Mouse (Mus musculus) megakaryocyte, adult 5-6 weeks (primary cell): ENCODE measurements around the gene Amdhd2. TPM values are rescaled to one million over a fixed set of nuclear protein-coding genes. Genes with fewer than 3 reads are reported as not detected.

Experiments
- ATAC-seq: 2 replicates; pipeline ENCODE4 v1.8.0; 2016; ENCODE audit warnings: mild to moderate bottlenecking, inconsistent platforms; ENCODE audit not compliant: poor library complexity, severe bottlenecking
- total RNA-seq, 2 experiments: library from RNA; stranded (forward) in 1 of 2; stranded (reverse) in 1 of 2; fragments of 153-499, 151-499 nt in 1 of 2; fragments of 221-1000, 200-1000 nt in 1 of 2; gene quantifications; 2 replicates each; pipeline versions ENCODE4 v1.2.3 to v1.2.4; 2015 to 2017

Amdhd2 gene
- total RNA-seq, 2 experiments from 2014 or later: 36.3 to 68.1 TPM

DNA sequence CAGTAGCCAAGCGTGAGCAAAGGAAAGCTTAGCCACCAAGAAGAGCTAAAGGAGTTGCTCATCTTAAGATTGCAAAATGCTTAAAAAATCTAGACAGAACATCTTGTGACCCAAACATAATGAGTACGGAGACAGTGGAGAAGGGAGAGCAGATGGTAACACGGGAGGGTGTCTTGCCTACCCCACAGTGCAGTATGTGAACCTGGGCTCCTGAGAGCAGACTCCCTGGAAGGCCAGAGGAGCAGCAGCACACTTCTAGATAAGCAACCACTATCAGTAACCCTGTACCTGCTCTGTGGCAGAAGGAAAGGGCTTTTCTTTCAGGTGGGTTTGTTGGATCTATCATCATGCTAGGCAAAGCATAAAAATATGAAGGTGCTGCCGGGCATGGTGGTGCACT is 50.5 kb downstream of the Amdhd2 start:
- ATAC-seq: no peak

DNA sequence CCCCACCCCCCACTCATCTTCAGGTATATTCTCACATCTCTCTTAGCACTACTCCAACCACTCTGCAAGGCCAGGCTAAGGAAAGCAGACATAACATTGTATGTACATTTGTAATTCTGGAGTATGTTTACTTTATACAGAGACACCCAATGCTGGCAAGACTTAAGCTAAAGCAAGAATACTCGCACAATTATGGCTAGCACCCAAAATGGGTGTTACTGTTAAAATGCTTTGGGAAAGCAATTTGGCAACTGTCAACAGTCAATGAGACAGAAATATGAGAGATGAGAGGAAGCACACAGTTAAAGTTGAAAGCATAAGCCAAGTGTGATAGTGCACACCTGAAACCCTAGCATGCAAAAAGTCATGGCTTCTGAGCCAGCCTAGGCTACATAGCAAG is 52.3 kb downstream of the Amdhd2 start:
- no peak for ATAC-seq

DNA sequence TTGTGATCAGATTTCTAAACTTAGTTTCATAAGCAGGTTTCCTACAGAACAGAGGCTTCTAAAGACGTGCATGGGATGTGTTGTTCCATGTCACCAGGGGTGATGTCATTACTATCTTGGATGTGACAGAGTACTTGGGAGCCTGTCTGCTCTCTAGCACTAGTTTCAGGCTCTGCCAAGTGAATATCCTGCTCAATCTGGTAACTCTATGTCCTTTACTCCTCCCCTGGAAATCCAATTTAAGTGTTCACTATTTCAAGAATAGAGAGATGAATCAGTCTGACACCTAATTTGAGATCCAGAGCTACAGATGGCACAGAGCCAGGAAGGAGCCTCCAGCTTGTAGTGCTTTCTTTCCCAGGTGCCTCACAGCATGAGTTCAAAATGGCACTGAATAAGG is 54.7 kb downstream of the Amdhd2 start:
- no peak for ATAC-seq

Other genes with a start within 250 kb of the Amdhd2 start
- not detected in 2 replicates for gene Dcpp3, start 246.3 kb downstream of the Amdhd2 start, total RNA-seq (2015)
- not detected in 2 replicates for gene Dcpp3, start 246.3 kb downstream of the Amdhd2 start, total RNA-seq (2017)
- not detected in 2 replicates for gene Sbp, start 222.1 kb downstream of the Amdhd2 start, total RNA-seq (2015)
- not detected in 2 replicates for gene Sbp, start 222.1 kb downstream of the Amdhd2 start, total RNA-seq (2017)
- not detected in 2 replicates for gene Sbpl, start 208.5 kb downstream of the Amdhd2 start, total RNA-seq (2015)
- not detected in 2 replicates for gene Sbpl, start 208.5 kb downstream of the Amdhd2 start, total RNA-seq (2017)
- gene Prss30, start 183.2 kb downstream of the Amdhd2 start, total RNA-seq (2015): 1.2 and 2.5 TPM in 2 replicates
- gene Prss30, start 183.2 kb downstream of the Amdhd2 start, total RNA-seq (2017): 0.89 and 1.2 TPM in 2 replicates
- gene Prss22, start 165.7 kb downstream of the Amdhd2 start, total RNA-seq (2015): not detected in 2 replicates
- gene Prss22, start 165.7 kb downstream of the Amdhd2 start, total RNA-seq (2017): not detected in 2 replicates
- gene Prss27, start 125.6 kb downstream of the Amdhd2 start, total RNA-seq (2015): not detected in 2 replicates
- gene Prss27, start 125.6 kb downstream of the Amdhd2 start, total RNA-seq (2017): not detected in 2 replicates
- gene Kctd5, start 90.3 kb downstream of the Amdhd2 start, total RNA-seq (2015): 12.0 and 16.7 TPM in 2 replicates
- 17.3 and 17.7 TPM in 2 replicates for gene Kctd5, start 90.3 kb downstream of the Amdhd2 start, total RNA-seq (2017)
- gene Pdpk1, start 12.8 kb downstream of the Amdhd2 start, total RNA-seq (2015): 45.4 and 51.3 TPM in 2 replicates
- 50.6 and 57.7 TPM in 2 replicates for gene Pdpk1, start 12.8 kb downstream of the Amdhd2 start, total RNA-seq (2017)
- gene Atp6v0c, start 5.9 kb upstream of the Amdhd2 start, total RNA-seq (2015): 468 and 476 TPM in 2 replicates
- gene Atp6v0c, start 5.9 kb upstream of the Amdhd2 start, total RNA-seq (2017): 175 and 180 TPM in 2 replicates
- 5.5 and 11.8 TPM in 2 replicates for gene Tbc1d24, start 41.8 kb upstream of the Amdhd2 start, total RNA-seq (2015)
- gene Tbc1d24, start 41.8 kb upstream of the Amdhd2 start, total RNA-seq (2017): 4.0 and 4.6 TPM in 2 replicates
- 0.11 TPM in 1 of 2 replicates, not detected in the other for gene Ntn3, start 45.8 kb upstream of the Amdhd2 start, total RNA-seq (2015)
- gene Ntn3, start 45.8 kb upstream of the Amdhd2 start, total RNA-seq (2017): 0.08 TPM in 1 of 2 replicates, not detected in the other
- 6.6 and 7.8 TPM in 2 replicates for gene Tedc2, start 57.1 kb upstream of the Amdhd2 start, total RNA-seq (2015)
- 12.3 and 13.5 TPM in 2 replicates for gene Tedc2, start 57.1 kb upstream of the Amdhd2 start, total RNA-seq (2017)
- 34.1 and 35.1 TPM in 2 replicates for gene Ccnf, start 87.7 kb upstream of the Amdhd2 start, total RNA-seq (2015)
- 40.4 and 49.4 TPM in 2 replicates for gene Ccnf, start 87.7 kb upstream of the Amdhd2 start, total RNA-seq (2017)
- 0.41 and 0.58 TPM in 2 replicates for gene Abca17, start 187.3 kb upstream of the Amdhd2 start, total RNA-seq (2015)
- gene Abca17, start 187.3 kb upstream of the Amdhd2 start, total RNA-seq (2017): 0.28 and 0.88 TPM in 2 replicates
- 40.2 and 43.6 TPM in 2 replicates for gene Abca3, start 188.2 kb upstream of the Amdhd2 start, total RNA-seq (2015)
- 32.2 and 33.5 TPM in 2 replicates for gene Abca3, start 188.2 kb upstream of the Amdhd2 start, total RNA-seq (2017)